Mouse (Mus musculus) left cerebral cortex, adult 8-10 months (tissue): ENCODE measurements around the gene Serpina3k. TPM values are rescaled to one million over a fixed set of nuclear protein-coding genes. Genes with fewer than 3 reads are reported as not detected.
A peak's percentile ranks its signal among the peaks of the same experiment; 100 is the strongest.
"Not testable (repeated sequence)": the region's sequence is repeated elsewhere in the genome, so short reads cannot be mapped to it uniquely, and the experiment has no call there.

Experiments used
- DNase-seq, 2 experiments: peaks; one replicate each; pipeline ENCODE4 v3.0.0; 2022; ENCODE audit warnings: low spot score in 2 of 2
- total RNA-seq, 4 experiments: library from RNA; stranded (reverse); gene quantifications; 2 replicates each; pipeline ENCODE4 v1.2.4; 2022

Gene Serpina3k
- not detected for total RNA-seq

DNA sequence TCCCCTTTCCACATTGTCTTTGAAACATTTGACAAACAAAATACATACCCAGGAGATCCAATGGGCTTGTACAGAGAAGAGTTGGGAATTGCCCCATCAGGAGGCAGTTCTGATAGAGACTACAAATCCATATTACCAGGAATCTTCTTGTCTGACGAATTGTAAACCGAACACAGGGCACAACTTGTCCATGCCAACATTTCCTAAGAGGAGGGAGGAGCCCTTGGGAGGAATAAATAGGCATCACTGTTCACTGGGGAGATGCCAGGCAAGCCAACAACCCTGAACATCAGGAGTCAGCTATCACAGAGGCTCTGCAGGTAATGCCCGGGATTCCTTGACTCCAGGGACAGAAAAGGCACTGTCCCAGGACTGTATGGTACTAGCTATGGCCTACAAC, at the start of gene Serpina3k, which contains the start of gene Serpina3m:
Gene Serpina3k, plus strand, starts transcription at position 261 of the 400 bp plus-strand sequence.
Gene Serpina3m, plus strand, starts transcription at position 261 of the 400 bp plus-strand sequence.
- DNase-seq: not testable (repeated sequence)

DNA sequence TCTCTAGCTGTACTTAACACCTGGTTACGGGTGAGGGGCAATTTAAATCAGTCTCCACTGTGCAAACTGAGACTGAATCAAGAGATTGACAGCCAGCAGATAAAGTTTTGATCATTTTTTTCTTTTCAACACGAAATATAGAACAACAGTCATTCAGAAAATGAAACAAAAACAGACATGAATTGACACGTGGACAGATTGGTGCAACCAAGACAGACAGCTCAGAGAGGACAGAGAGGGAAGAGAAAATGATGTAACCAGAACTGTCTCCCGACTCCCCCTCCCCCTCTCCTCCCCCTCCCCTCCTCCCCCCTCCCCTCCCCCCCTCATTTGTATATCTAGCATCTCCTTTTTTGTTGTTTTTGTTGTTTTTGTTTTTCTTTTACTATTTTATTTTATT, 48.4 kb upstream of the Serpina3k start:
- no peak for DNase-seq

DNA sequence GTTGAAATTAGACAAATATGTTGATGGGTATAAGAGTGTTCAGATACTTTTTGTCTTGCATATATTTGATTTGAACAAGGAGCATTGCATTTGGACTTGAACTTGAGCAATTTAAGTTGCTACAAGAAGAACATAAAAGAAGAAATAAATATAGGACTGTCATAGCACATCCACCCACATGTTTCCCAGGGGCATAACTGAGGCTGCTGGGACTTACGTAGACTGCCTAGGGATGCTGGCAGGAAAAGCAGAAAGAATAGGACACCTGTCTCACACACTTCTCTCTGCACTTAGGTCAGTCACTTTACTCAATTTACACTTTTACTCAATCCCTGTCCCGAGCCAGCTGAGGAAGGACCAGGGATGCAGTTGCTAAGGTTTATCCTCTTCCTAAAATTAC, 44.3 kb upstream of the Serpina3k start:
- DNase-seq: no peak

DNA sequence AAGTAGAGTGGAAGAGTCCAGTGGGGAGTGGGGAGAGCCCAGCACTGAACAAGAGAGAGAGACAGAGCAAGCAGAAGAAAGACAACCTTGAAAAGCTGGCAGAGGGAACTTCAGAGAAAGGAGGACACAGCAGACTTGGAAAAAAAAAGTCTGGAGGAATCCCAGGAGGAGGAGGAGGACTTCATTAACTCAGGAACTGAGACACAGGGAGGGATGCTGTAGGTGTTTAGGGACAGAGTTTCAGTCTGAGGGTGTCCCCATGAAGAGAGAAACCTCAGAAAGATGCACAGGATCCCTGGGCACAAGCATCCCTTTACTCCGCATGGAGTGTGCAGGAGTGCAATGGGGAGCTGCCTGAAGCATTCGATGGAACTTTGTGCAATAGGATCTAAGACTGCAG, 40.2 kb upstream of the Serpina3k start:
- no peak for DNase-seq

DNA sequence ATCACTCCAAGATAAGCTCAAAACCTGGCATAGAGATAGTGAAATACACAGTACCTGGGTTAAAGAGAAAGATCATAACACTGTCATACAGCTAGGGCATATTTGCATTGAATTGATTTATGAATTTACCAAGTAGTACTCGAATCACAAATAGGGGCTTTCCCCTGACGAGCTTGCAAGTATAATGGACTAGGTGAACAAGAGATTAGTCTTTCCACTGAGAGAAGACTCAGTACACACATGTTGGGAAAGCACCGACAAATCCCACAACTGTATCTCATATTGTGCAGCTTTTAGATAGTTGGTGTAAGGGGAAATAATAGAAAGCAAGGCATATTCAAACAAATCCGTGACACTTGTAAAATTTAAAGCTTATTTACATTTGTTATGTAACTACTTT, 32.3 kb upstream of the Serpina3k start:
- no peak for DNase-seq

DNA sequence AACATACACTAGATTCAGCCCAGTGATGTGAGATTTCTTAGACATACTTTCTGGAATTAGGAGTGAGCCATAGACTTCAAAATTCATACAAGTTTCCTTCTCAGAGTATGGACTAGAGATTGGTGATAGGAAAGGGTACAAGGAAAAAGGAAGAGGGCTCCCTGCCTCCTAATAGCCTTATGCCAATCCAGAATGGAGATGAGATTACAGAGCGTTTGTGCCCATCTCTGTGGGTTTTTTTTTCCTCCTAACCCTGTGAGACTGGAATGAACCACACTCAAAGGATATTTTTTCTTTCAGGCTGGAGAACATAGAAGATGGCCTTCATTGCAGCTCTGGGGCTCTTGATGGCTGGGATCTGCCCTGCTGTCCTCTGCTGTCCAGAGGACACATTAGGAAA, 24.0 kb upstream of the Serpina3k start, which contains the start of gene Serpina3j:
Gene Serpina3j, plus strand, starts transcription at position 301 of the 400 bp plus-strand sequence.
- DNase-seq: no peak

DNA sequence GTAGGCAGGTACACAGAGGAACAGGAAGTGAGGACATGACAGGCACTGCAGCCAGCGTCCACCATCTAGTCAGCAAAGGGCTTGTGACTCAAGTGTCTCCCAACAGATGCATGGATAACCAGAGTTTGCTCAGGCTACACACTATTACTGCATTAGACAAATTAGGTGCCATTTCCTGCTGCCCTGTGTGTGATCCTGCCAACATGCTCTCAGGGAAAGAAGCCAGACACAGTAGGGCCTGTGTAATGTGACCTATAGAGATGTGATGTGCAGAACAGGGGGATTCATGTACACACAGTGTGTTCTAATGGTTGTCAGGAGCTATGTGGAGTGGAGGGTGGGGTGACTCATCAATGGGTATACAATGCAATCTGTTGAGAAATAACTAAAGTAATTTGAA, 15.8 kb upstream of the Serpina3k start:
- DNase-seq: no peak

DNA sequence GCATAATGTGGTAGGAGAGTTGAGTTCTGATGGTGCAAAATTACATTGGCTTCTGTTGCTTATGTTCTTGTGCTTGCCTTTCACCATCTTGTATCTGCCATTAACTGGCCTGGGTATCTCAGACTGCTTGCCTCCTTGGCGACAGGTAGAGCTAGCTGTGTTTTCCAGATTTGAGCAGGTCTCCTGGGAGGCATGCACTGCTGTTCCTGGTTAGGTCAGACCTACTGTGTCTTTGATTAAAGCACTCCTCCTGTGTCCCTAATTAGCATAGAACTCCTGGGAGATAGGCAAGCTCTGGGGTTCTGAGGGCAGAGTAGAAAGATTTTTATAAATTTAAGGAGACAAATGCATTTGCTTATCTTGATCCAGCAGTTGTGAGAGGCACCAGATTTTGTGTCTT, 6.6 kb upstream of the Serpina3k start:
- no peak for DNase-seq

DNA sequence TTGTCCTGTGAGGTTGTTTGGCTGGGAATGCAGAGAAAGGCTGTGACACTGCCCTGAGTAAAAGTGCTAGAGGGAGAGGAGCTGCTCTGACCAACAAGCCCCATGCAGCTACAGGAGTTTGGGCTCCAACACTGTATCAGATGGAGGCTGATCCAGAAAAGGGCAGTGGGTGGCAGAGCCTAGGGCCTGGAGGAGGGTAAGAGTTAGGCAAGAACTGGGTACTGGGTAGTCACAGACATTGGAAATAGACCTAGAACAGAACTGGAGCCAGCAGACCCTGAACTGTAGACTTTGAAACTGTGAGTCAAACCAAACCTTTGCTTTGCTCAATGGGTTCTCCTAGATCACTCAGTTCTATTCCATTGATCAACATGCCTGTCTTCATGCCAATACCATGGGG, 1.4 kb upstream of the Serpina3k start:
- not testable (repeated sequence) for DNase-seq

DNA sequence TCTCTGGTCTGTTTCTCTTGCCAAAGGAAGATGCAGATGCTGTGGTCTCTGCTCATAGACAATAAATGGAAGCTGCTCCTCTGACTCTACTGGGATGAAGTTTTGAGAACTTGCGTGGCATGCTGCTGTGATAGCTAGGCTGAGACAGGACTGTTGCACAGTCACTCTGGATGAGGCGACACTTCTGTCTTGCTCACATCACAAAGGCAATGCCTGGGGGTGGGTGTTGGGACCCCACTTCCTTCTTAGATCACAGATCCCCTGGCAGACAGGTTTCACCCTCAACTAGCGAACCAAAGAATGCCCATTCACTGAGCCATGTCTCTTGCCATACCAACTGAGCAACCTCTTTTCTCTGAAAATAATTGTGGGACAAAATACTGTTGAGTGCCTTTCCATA, 419 bp downstream of the Serpina3k start:
- DNase-seq: no peak

DNA sequence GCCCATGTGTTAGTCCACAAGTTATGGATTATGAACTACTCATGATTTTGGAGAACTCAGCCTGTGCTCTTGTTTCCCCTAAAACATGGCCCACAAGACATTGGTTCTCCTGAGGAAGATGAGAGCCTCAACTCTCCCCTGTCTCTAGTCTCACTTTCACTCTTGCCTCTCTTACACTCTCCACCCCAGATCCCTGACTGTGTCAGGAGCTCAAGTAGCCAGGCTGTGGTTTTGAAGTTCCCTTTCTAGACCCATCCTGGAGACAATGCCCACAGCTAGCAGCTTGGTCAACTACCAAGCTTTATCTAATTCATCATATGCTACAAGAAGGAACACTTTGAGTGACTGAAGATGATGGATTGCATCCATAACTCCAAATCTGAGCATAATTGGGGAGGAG, 4.2 kb downstream of the Serpina3k start:
- DNase-seq: not testable (repeated sequence)

DNA sequence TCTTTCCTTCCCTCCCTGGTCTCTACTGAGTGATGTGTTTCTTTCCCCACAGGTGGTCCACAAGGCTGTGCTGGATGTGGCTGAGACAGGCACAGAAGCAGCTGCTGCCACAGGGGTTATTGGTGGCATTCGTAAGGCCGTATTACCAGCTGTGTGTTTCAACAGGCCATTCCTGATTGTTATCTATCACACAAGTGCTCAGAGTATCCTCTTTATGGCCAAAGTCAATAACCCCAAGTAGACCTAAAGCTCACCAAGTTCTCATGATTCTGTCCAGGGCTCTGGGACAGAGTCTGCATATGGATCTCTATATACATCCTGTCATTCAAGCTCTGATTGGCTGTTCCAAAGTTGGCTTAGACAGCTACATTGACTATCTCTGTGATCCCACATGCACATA, 6.9 kb downstream of the Serpina3k start:
- DNase-seq: no peak

DNA sequence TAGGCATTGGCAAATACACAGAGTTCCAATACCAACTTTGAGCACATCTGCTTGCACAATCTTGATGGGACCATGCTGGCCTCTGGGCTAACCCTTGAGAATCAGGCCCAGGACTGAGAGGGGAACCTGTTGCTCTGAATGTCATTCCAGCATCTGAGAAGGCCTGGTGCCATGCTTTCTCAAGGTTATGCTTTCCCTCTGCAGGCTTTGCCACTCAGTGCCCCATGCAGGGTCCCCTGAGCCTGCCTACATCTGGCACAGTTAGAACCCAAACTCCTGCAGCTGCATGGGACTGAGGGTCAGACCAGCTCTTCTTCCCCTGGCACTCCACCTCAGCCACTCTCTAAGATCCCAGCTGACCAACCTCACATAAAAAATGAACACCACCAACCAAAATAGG, 7.4 kb downstream of the Serpina3k start:
- DNase-seq: no peak

DNA sequence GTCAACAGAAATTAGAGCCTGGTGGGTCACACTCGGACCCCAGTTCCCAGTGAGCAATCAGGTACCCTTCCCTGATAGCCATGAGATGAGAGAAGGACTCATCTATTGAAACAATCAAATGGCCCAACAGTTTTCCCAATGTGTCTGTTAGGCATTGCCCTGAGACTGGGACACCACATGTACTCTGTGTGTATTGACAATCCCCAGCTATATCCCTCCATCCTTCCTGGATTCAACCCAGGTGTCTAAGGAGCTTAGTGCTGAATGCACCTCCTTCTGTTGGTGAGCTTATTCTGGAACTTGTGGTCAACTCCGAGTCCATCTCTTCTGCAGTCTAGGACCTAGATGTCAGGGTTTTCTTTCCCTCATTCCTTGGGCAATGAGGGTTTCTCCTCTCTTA, 8.8 kb downstream of the Serpina3k start:
- no peak for DNase-seq

DNA sequence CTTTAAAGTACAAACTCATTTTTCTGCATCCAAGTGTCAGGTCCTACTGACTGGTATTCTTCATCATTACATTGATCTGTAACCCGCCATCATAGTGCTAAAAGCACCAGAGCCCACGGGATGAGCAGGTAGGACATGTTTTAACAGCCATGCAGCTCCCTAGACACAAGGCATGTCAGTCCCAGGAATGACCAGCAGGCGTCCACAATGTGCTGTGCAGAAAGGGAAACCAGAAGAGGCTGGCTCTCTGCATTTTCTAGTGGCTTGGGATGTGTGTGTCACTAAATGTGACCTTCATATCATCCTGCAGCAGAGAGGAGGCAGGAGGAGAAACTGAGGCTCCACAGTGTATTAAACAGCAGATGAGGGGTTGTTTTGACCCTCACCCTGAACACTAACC, 13.5 kb downstream of the Serpina3k start:
- DNase-seq: peak in 1 of 2 experiments; percentile 26

DNA sequence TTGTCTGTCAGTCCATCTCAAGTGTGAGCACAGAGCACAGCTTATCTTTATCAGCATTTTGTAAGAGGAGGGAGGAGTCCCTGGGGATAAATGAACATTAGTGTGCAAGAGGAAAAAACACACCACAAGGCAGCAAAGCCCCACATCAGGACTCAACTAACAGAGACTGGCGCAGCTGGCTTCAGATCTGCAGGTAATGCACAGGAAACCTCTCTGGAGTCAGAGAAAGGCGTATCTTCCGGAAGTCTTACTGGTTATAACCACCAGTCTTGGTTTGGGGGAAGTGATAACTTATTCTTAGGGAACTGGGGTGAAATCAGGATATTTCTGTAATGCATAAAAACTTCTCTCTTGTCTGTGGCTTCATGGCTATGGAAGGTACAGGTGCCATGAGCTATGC, 17.7 kb downstream of the Serpina3k start:
- no peak for DNase-seq

DNA sequence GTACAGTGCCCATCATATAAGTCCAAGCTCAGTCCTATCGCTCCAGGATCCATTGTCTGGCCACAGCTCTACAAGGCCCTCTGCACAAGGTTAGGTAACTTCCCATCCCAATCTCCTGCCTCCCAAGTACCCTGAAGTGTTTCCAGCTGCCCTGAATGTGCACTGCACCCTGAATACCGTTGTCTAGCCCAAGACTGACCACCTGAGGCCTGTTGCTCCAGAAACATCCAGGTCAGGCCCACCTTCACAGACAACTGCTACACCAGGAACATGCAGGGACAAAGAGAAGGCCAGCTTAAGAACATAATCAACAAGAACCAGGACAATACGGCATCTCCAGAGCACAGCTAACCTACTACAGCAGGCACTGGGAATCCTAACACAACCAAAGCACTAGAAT, 31.7 kb downstream of the Serpina3k start:
- DNase-seq: no peak

DNA sequence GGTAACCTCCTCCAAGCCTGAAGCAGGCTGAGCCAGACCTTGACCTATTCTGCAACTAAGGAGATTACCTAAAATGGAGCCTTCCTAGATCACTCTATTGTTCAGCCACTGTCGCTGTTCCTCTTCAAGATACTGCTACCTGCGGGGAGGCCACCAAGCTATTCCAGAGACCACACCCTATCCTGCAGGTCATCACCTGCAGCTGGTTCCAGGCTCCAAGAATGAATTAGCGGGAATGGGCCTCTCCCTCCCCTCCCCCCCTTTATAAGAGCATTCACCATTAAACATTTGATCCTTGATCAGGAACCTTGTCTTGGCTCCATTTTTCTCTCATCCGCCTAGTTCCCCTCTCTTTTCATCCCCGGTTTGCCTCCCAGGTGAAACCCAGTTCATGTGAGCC, 38.9 kb downstream of the Serpina3k start:
- not testable (repeated sequence) for DNase-seq

DNA sequence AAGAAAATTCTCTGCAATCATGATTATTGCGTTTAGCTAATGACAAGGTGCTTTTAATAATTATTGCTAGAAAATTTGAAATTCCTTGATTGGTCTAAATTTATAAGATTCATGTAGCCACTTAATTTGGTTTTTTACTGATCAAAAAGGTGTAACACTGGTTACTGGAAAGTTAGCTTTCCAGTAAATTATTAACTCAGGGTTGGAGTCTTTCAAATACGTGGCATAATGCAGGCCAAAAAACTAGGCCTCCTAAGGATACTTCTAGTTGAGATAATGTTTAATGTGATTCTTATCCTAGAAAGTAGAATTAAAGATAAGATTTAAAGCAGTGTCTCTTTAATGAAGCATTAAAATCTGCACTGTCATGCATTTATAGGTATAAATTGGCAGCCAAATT, 40.1 kb downstream of the Serpina3k start:
- not testable (repeated sequence) for DNase-seq

DNA sequence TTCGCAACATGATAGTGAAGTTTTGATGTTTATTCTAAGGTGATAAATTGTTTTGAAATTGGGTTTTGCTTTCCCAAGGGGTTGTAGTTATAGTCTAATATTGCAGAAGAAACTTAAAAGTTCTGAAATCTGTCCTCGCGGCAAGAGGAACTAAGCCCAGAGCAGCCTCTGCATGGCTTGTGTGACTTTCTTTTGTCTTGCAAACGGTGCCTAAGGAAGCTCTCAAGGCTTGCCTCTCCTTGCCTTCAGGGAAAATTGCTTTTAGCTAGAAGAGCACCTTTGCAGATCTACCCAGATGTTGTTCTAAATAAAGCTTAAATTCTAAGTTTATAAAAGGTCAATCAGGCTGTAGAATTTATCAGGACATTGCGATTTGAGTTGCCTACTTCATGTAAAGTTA, 40.5 kb downstream of the Serpina3k start:
- DNase-seq: not testable (repeated sequence)

DNA sequence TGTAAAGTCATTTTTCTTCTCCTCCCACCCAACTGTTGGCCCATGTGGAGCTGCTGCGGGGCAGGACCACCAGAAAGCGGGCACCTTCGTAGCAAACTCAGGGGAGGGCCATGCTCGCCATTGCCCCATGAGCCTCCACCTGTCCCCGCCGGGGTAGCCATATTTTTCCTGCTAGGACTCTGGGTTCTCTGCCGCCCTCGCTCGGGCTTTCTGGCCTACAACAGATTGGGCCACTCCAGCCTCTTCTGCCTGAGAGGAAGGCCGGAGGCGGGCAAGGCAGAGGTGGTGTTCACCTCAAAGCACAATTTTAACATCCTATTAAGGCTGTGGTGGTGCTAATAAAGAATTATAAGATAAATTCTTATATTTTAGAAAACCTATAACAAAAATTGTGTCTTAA, 41.6 kb downstream of the Serpina3k start:
- no peak for DNase-seq

DNA sequence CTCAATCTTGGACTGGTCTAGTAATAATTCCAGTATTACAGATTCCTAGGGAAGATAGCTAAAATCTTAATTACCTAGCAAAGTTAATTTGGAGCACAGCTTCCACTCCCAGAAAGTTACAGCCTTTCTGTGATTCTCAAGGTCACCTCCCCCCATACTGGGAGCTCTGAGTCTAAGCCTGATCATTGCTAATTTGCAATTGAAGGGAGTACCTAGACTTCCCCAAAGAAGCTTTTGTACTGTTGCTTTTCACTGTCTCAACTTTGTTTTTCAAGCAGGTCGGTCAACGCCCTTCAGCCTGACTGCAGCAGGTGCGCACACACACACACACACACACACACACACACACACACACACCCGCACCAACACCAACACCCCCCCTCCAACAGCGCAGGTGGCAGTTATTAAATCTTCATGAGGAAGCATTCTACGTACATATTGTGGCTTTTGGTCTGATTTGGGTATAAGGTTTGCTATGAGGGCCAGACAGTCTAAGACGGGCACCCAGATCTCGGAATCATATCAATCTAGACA, 42.9 kb downstream of the Serpina3k start:
- not testable (repeated sequence) for DNase-seq

DNA sequence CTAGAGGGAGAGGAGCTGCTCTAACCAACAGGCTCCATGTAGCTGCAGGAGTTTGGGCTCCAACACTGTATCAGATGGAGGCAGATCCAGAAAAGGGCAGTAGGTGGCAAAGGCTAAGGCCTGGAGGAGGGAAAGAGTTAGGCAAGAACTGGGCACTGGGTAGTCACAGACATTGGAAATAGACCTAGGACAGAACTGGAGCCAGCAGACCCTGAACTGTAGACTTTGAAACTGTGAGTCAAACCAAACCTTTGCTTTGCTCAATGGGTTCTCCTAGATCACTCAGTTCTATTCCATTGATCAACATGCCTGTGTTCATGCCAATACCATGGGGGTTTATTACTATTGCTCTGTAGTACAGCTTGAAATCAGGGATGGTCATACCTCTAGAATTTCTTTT, 47.7 kb downstream of the Serpina3k start:
- DNase-seq: not testable (repeated sequence)

DNA sequence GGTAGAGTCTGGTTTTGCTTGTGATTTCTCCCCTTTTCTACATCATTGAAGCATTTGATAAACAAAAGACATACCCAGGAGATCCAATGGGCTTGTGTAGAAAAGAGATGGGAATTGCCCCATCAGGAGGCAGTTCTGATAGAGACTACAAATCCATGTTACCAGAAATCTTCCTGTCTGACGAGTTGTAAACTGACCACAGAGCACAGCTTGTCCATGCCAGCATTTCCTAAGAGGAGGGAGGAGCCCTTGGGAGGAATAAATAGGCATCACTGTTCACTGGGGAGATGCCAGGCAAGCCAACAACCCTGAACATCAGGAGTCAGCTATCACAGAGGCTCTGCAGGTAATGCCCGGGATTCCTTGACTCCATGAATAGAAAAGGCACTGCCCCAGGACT, 48.6 kb downstream of the Serpina3k start:
- not testable (repeated sequence) for DNase-seq
